Mouse (Mus musculus) neural tube, embryonic 13.5 days (tissue): ENCODE measurements around the gene Lama4. TPM values are rescaled to one million over a fixed set of nuclear protein-coding genes. Genes with fewer than 3 reads are reported as not detected.
A peak's percentile ranks its signal among the peaks of the same experiment; 100 is the strongest.

Experiments
- ATAC-seq: fragments of 200-750 bp; cut with Nextera tagmentation; 2 replicates; pipeline ENCODE4 v1.8.0; 2017; ENCODE audit warnings: low read depth, mild to moderate bottlenecking, moderate TSS enrichment, moderate library complexity
- H3K27ac ChIP-seq: fragments of 300-500 bp; sonication (generic); replicated peaks from 2 replicates; pipeline ENCODE4 v1.5.1; 2015; ENCODE audit warnings: moderate library complexity, mild to moderate bottlenecking, inconsistent platforms
- H3K27me3 ChIP-seq: fragments of 300-500 bp; sonication (generic); 2 replicates; pipeline ENCODE4 v1.6.1; 2015; ENCODE audit warnings: mild to moderate bottlenecking, inconsistent platforms
- H3K36me3 ChIP-seq: fragments of 300-500 bp; sonication (generic); 2 replicates; pipeline ENCODE4 v1.6.1; 2015; ENCODE audit warnings: mild to moderate bottlenecking, inconsistent platforms
- H3K4me1 ChIP-seq: fragments of 300-500 bp; sonication (generic); replicated peaks from 2 replicates; pipeline ENCODE4 v1.6.1; 2015; ENCODE audit warnings: inconsistent platforms
- H3K4me2 ChIP-seq: fragments of 300-500 bp; sonication (generic); 2 replicates; pipeline ENCODE4 v1.6.1; 2015; ENCODE audit warnings: inconsistent platforms, mild to moderate bottlenecking, moderate library complexity
- H3K4me3 ChIP-seq: fragments of 300-500 bp; sonication (generic); 2 replicates; pipeline ENCODE4 v1.5.1; 2015; ENCODE audit warnings: mild to moderate bottlenecking, inconsistent platforms
- H3K9ac ChIP-seq: fragments of 300-500 bp; sonication (generic); 2 replicates; pipeline ENCODE4 v1.6.1; 2015; ENCODE audit warnings: moderate library complexity, mild to moderate bottlenecking, inconsistent platforms
- H3K9me3 ChIP-seq: fragments of 300-500 bp; sonication (generic); 2 replicates; pipeline ENCODE4 v1.6.1; 2016; ENCODE audit warnings: inconsistent platforms
- WGBS: fragments of 180-500 bp; shearing (Covaris S2); methylation state at CpG from one replicate; pipeline ENCODE4 v1.1.7; 2015; 5-methylcytosine and 5-hydroxymethylcytosine counted together
- polyA plus RNA-seq: library from polyadenylated mRNA; unstranded; fragments of >200 nt; fragmentation: Nextera tagmentation; extraction: Ambion mirVana; gene quantifications from 2 replicates; pipeline ENCODE4 v1.2.1, GENCODE M21; 2015

Lama4 gene
- polyA plus RNA-seq, 1 experiment from 2014 or later = 36.7 TPM

DNA sequence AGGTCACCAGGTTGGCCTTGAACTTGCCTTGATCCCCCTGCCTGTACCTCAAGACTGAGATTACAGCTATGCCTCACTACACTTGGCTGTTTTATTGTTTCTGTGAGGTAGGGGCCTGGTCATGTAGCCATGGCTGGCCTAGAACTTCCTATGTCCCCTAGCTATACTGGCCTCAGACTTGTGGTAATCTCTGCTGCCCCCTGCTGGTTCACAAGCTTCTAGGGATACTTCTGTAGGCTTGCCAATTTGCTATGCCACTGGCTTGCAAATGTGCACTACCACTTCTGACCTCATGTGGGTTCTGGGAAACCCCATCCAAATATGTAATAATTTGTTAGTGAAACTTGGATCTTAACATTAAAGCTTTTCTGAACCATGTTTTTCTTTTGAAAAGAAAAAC lies 101.6 kb downstream of the Lama4 start:
- H3K27ac ChIP-seq = no peak overlapping the region
- H3K36me3 ChIP-seq = 0 out of 2 replicates have a peak, but pooled peaks cover 3% of the 10 kb centered on the region
- H3K4me2 ChIP-seq = no peak overlapping the region
- H3K9me3 ChIP-seq = no peaks in the 10 kb centered on the region
- H3K4me3 ChIP-seq = no peak overlapping the region
- no peaks in the 10 kb centered on the region for H3K4me1 ChIP-seq
- H3K27me3 ChIP-seq = no peaks in the 10 kb centered on the region
- no peak for ATAC-seq
- no peak overlapping the region for H3K9ac ChIP-seq

DNA sequence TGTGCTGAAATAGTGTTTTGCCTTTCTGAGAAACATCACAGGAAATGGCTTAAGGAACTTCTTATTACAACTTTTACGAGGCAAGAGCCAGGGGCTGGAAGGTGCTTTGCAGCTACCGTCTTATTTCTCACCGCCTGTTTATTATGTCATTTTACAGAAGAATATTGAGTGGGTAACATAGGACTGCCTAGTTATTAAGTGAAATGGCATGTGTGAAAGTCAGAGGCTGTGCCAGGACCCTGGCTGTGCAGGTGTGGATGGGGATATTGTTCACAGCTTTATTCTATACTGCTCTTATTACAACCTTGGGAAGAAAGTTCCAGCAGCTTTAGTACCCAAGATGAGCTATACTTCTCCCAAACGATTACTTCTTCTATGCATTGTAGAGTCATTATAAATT lies 106.7 kb downstream of the Lama4 start:
- 0 out of 2 replicates have a peak, but pooled peaks cover 7% of the 10 kb centered on the region for H3K36me3 ChIP-seq
- no peak for ATAC-seq
- no peak overlapping the region for H3K4me3 ChIP-seq
- WGBS = 90% methylated on average over 4 of the region's 4 CpGs
- H3K9me3 ChIP-seq = no peaks in the 10 kb centered on the region
- no peak overlapping the region for H3K27ac ChIP-seq
- no peak overlapping the region for H3K9ac ChIP-seq
- no peak overlapping the region for H3K4me2 ChIP-seq
- H3K27me3 ChIP-seq = no peaks in the 10 kb centered on the region
- no peaks in the 10 kb centered on the region for H3K4me1 ChIP-seq

DNA sequence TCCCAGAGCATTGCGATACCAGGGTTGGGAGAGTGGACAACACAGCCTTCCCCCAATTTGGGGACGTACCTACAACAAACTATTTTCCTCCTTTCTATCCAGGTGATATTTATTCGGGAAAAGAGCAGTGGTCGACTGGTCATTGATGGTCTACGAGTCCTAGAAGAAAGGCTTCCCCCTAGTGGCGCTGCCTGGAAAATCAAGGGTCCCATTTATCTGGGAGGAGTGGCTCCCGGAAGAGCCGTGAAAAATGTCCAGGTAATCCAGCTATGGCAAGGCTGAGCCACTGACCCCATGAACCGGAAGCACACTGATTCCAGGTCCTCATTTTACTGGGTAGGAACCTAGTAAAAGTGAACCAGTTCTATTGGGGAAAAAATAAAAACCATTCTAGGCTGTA lies 131.7 kb downstream of the Lama4 start:
- no peaks in the 10 kb centered on the region; the same call in 1 of the 2 replicates for H3K9me3 ChIP-seq
- H3K4me1 ChIP-seq = no peaks in the 10 kb centered on the region
- ATAC-seq = no peak
- H3K36me3 ChIP-seq = peaks cover 15% of the 10 kb centered on the region; the same call in 1 of the 2 replicates
- H3K4me3 ChIP-seq = no peak overlapping the region
- no peak overlapping the region for H3K9ac ChIP-seq
- H3K27ac ChIP-seq = no peak overlapping the region
- no peak overlapping the region for H3K4me2 ChIP-seq
- WGBS = 90% methylated on average over 9 of the region's 9 CpGs
- no peaks in the 10 kb centered on the region for H3K27me3 ChIP-seq

DNA sequence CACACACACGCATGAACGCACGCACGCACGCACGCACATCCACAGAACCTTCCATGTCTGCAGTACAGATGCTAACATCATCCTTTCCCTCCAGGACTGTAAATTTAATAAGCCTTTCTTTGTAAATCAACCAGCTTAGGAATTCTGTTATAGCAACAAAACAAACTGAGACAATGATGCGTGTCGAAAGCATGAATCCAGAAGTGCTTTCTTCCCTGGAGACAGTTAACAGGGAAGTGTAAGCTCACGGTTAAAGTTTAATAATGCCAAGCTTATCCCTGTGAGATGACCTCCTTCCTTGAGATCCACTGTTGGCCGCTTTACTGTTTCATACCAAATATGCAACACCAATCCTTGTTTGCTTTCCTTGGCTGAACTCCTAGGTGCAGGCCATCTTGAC lies 133.4 kb downstream of the Lama4 start:
- H3K27ac ChIP-seq = no peak overlapping the region
- H3K9ac ChIP-seq = no peak overlapping the region
- no peaks in the 10 kb centered on the region for H3K27me3 ChIP-seq
- no peaks in the 10 kb centered on the region for H3K4me1 ChIP-seq
- no peak overlapping the region for H3K4me2 ChIP-seq
- WGBS = 93% methylated on average over 10 of the region's 10 CpGs
- peaks cover 15% of the 10 kb centered on the region; the same call in 1 of the 2 replicates for H3K36me3 ChIP-seq
- no peak overlapping the region for H3K4me3 ChIP-seq
- H3K9me3 ChIP-seq = no peaks in the 10 kb centered on the region; the same call in 1 of the 2 replicates
- no peak for ATAC-seq

DNA sequence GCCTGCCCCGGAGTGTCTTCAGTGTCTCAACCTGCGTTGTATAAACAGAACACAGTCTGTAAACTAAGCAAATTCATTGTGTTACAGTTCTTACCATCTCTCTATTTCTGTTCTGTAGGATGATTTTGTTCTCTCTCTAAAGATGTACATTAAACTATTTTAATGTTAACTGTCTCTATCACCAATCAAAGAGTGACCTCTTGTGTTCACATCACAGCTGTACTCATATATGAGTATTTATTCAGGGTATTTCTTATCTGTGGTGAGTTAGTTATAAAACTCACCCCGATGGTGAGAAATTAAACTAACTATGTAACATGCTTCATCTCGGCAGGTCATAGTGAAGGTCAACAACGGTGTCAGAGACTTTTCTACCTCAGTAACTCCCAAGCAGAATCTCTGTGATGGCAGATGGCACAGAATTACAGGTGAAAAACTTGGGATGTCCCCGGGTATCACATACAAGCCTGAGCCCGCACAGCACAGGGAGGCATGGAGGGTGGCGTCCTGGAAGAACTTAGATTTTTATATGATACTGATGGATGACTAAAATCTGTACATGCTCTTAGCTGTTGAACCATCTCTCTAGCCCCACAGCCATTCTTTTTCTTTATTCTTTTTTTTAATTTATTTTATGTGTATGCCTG lies 139.6 kb downstream of the Lama4 start:
- 0 out of 2 replicates have a peak, but pooled peaks cover 3% of the 10 kb centered on the region for H3K36me3 ChIP-seq
- H3K27me3 ChIP-seq = no peaks in the 10 kb centered on the region
- 90% methylated on average over 8 of the region's 8 CpGs for WGBS
- no peaks in the 10 kb centered on the region; the same call in 1 of the 2 replicates for H3K9me3 ChIP-seq
- H3K4me3 ChIP-seq = no peak overlapping the region
- no peak overlapping the region for H3K9ac ChIP-seq
- H3K4me1 ChIP-seq = peaks cover 11% of the 10 kb centered on the region
- no peak overlapping the region for H3K27ac ChIP-seq
- ATAC-seq = no peak
- H3K4me2 ChIP-seq = no peak overlapping the region

DNA sequence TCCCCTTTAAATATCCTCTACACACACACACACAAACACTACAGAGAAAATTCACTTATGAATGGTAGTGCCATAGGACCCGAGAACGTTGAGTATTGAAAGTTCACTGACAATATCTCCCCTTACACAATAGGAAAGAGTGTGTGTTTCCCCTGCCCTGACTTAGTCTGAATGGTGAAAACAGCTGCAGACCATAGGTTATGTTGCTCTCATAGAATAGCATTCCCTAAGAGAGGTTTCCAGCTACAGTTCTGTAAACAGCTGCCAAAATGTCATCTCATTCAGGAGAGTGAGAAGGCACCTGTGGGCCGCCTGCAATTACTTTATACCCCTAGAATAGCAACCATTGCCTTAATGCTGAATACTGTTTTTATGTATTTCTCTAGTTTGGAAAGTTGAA lies 141.1 kb downstream of the Lama4 start:
- H3K27ac ChIP-seq = no peak overlapping the region
- H3K27me3 ChIP-seq = no peaks in the 10 kb centered on the region
- no peaks in the 10 kb centered on the region; the same call in 1 of the 2 replicates for H3K9me3 ChIP-seq
- no peak overlapping the region for H3K4me2 ChIP-seq
- peaks cover 16% of the 10 kb centered on the region for H3K4me1 ChIP-seq
- 67% methylated on average over 3 of the region's 3 CpGs for WGBS
- H3K4me3 ChIP-seq = no peak overlapping the region
- H3K36me3 ChIP-seq = 0 out of 2 replicates have a peak, but pooled peaks cover 3% of the 10 kb centered on the region
- ATAC-seq = no peak
- no peak overlapping the region for H3K9ac ChIP-seq

DNA sequence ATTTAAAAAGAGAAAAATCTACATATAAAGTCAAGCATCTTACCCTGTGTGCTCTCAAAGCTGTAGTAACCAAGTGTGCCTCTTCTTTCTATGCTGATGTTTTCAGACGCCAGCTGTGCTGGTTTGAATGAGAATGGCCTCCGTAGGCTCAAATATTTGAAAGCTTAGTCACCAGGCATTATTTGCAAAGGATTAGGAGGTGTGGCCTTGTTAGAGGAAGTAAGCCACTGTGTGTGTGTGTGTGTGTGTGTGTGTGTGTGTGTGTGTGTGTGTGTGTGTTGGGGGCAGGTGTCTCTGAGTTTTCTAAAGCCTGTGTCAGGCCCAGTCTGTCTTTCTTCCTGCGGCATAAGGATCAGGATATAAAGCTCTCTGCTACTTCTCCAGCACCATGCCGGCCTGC lies 141.6 kb downstream of the Lama4 start:
- no peak for ATAC-seq
- H3K9ac ChIP-seq = no peak overlapping the region
- H3K27me3 ChIP-seq = no peaks in the 10 kb centered on the region
- H3K36me3 ChIP-seq = 0 out of 2 replicates have a peak, but pooled peaks cover 6% of the 10 kb centered on the region
- 63% methylated on average over 4 of the region's 4 CpGs for WGBS
- peaks cover 16% of the 10 kb centered on the region for H3K4me1 ChIP-seq
- no peaks in the 10 kb centered on the region for H3K9me3 ChIP-seq
- H3K4me3 ChIP-seq = no peak overlapping the region
- no peak overlapping the region for H3K27ac ChIP-seq
- no peak overlapping the region for H3K4me2 ChIP-seq

DNA sequence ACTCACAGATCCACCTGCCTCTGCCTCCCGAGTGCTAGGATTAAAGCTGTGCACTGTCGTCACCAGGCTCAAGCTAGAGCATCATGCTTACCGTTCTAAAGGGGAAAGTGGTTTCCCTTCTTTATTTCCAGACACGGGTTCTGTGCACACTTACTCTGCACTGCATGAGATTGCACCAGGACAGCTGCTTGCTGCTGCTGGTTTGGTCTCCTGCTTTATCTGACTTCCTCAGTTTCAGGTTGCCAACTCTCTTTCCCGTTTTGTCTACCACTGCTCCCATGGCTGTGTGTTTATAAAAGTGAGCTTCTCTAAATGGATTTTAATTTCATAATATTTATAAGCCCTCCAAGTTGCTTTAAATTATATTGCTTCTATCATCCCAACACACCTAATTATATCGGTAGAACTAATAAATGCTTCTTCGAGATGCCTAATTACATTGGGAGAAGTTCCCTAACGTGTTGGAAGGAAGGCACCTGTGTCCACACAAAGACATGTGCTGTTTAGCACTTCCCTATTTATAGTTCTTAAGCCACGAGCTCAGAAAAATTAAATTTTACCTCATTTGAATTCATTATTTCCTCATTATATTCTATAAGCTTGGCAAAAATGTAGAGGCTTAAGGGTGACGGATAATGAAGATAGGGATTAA lies 143.6 kb downstream of the Lama4 start:
- peak; percentile 47 for ATAC-seq
- no peaks in the 10 kb centered on the region for H3K27me3 ChIP-seq
- peak overlapping the region; percentile 80 for H3K27ac ChIP-seq
- H3K4me3 ChIP-seq = no peak overlapping the region
- peaks cover 16% of the 10 kb centered on the region for H3K4me1 ChIP-seq
- no peaks in the 10 kb centered on the region for H3K9me3 ChIP-seq
- no peak overlapping the region for H3K4me2 ChIP-seq
- 67% methylated on average over 10 of the region's 10 CpGs for WGBS
- no peak overlapping the region for H3K9ac ChIP-seq
- H3K36me3 ChIP-seq = 0 out of 2 replicates have a peak, but pooled peaks cover 6% of the 10 kb centered on the region

DNA sequence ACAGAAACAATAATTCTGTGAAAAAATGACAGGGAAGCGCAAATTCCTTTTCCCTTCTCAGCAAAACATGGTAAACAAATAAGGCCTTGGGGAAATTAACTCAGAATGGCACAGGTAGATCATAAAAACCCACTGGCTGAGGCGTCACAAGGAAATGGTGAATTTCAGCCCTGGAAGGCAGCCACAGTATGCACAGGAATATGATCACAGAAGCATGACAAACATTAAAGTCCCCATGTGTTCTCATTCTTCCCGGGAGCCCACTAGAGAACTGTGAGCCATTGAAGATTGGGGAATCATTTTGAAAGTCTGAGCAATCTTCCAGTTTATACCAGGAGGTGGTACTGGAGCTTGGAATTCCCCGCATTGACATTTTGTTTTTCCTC lies 144.2 kb downstream of the Lama4 start:
- 0 out of 2 replicates have a peak, but pooled peaks cover 6% of the 10 kb centered on the region for H3K36me3 ChIP-seq
- H3K9ac ChIP-seq = no peak overlapping the region
- no peaks in the 10 kb centered on the region for H3K9me3 ChIP-seq
- H3K4me2 ChIP-seq = no peak overlapping the region
- peak overlapping the region; percentile 80 for H3K27ac ChIP-seq
- no peak overlapping the region for H3K4me3 ChIP-seq
- ATAC-seq = peak; percentile 66
- peaks cover 16% of the 10 kb centered on the region for H3K4me1 ChIP-seq
- no peaks in the 10 kb centered on the region for H3K27me3 ChIP-seq
- WGBS = 42% methylated on average over 4 of the region's 4 CpGs

DNA sequence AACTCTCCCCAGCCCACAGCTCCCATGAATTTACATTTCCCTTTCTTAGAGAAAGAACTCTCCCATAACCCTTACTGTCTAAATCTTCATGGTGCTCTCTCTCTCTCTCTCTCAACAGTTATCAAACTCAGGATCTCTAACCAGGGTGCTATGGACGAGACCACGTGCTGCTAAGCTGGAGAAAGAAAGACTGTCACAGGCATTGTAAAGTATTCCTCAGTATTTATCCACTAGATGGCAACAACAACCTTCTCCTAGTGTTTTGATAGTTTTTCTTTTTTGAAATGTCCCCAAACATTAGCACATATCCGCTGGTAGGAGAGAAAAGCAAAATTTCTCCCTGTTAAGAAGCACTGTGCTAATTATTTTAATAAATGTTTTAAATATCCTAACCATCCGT lies 156.1 kb downstream of the Lama4 start:
- H3K4me3 ChIP-seq = no peak overlapping the region
- WGBS = 40% methylated on average over 4 of the region's 4 CpGs
- no peaks in the 10 kb centered on the region for H3K4me1 ChIP-seq
- H3K27me3 ChIP-seq = no peaks in the 10 kb centered on the region
- no peak overlapping the region for H3K9ac ChIP-seq
- no peak overlapping the region for H3K27ac ChIP-seq
- H3K36me3 ChIP-seq = peaks cover 14% of the 10 kb centered on the region
- no peaks in the 10 kb centered on the region for H3K9me3 ChIP-seq
- ATAC-seq = no peak; the same call in 1 of the 2 replicates
- no peak overlapping the region for H3K4me2 ChIP-seq

DNA sequence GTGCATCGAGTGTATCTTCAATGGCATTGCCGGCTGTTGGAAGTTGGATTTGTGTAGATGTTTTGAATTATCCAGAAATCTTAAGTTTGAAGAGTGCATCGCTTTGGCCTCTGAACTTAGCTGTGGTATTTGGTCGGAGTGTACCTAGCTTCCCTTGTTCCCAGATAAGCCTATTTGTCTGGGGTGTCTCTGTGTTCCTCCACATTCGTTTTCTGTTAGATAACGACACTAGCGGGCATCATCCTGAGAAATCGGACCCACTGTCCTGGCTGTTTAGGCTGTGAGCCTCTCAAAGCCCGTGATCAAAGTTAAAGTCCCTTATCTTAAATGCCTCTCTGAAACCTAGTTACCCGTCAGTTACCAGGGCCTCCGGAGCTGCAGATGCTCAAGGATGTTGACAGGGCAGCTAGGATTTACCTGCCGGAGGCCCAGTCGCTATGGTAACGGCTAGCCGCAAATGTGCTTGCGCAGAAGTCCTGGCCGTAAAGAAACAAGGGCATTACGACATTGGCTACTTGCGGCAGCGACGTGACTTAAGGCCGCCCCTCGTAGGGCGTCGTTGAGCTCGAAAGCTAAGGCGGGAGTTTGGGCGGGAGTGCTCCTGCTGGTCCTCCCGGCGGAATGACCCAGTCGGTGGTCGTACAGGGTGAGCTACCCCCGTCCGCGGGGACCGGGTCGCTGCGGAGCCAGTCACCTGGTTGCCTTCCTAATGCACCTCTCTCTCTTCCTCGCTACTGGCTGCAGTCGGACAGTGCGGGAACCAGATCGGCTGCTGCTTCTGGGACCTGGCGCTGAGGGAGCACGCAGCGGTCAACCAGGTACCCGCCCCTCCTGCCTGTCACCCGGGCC lies 168.4 kb downstream of the Lama4 start, which contains the start of the genes Fam229b and Tube1:
Fam229b (minus strand) TSS at position 453 of the 849 bp plus-strand sequence.
Tube1 (plus strand) TSS at position 515 of the 849 bp plus-strand sequence.
- Histone ChIP-seq H3K4me2 (peak within 1 kb of the TSS; percentile 93), H3K4me3 (peak within 1 kb of the TSS; percentile 74), H3K9ac (peak within 1 kb of the TSS; percentile 83), H3K27me3 (no peaks in the 10 kb centered on the region), H3K36me3 (peaks cover 14% of the 10 kb centered on the region), H3K9me3 (no peaks in the 10 kb centered on the region), H3K4me1 (peaks cover 22% of the 10 kb centered on the region), H3K27ac (peak within 1 kb of the TSS; percentile 85)
- 5% methylated on average over 47 of the region's 47 CpGs for WGBS
- ATAC-seq = peak; percentile 92

DNA sequence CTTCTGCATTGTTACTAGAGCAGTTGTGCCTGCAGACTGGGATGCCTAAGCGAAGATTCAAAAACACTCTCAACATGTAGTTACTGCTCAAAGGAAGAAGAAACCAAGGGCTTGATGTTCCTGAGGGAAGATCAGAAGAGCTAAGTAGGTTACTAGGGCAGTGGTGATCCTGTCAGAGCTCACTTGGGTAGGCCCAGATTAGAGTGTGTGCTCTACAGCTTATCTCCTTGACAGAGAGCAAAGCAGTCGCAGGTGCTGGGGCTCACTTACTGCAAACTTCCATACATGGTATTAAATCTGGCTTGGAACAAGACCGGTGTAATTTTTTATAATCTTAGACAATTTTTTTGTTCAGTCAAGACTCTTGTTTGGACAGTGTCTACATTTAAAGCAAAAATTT lies 172.5 kb downstream of the Lama4 start:
- no peak overlapping the region for H3K27ac ChIP-seq
- peaks cover 34% of the 10 kb centered on the region for H3K36me3 ChIP-seq
- 94% methylated on average over 3 of the region's 3 CpGs for WGBS
- H3K4me2 ChIP-seq = no peak overlapping the region
- H3K27me3 ChIP-seq = no peaks in the 10 kb centered on the region
- H3K4me1 ChIP-seq = peaks cover 27% of the 10 kb centered on the region
- no peak for ATAC-seq
- no peak overlapping the region for H3K4me3 ChIP-seq
- H3K9me3 ChIP-seq = no peaks in the 10 kb centered on the region
- no peak overlapping the region for H3K9ac ChIP-seq
